Mouse (Mus musculus): ENCODE measurements at regions not wholly inside any gene's neighbourhood (a gene's known extent, or its start where the extent isn't known, plus 50 kb on each side); places are given as distances from the start of the nearest gene placed in this dataset.

DNA sequence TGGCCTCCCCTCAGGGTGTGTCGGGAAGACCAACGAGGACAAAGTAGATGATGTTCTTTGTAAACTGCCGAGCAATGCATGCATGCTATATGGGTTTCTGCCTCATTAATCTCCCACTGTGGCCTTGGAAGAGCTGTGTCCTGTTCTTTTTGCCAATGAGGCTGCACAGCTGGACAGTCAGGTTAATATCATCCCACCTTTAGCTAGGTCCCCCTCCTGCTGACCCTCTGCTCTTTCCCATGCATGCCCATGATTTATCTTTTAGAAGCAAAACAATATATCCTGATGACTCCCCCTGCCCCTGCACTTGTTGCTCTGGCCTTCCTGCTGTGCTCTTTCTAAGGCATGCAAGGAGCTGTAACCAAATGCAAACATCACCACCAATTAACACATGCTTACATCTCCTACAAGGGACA, 529.1 kb downstream of the Efnb2 start:
- Histone ChIP-seq H3K4me1 (ENCODE audit: control insufficient read depth, insufficient read depth, low read length) (0 out of 2 replicates have a peak, but pooled peaks cover 3% of the 10 kb centered on the region), H3K4me3 (ENCODE audit: insufficient read depth, low read length) (no peak overlapping the region), H3K27ac (ENCODE audit: insufficient read depth, low read length) (no peak overlapping the region)
- no peak for TF ChIP-seq POLR2A (IDR thresholded peaks at IDR 0.05; ENCODE audit: low read depth, low read length)
- no peak for TF ChIP-seq CTCF (IDR thresholded peaks at IDR 0.05; ENCODE audit: borderline replicate concordance, insufficient read depth, low read length)

DNA sequence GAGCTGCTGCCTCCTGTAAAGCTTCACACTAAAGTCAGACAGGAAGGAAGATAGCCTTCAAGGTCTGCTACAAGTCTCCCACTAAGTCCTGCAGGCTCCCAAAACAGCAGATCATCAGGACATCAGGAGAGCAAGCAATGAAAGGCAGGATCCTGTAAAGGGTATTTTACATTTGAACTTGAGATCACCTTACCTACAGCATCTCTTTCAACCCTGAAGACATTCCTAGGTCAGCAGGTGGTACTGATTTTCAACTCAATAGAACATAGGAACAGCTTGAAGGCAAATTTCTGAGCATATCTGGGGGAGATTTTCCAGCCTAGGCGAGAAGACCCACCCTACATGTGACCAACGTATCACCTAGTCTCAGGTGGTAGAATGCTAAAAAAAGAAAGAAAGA, 530.2 kb downstream of the Efnb2 start:
- Histone ChIP-seq H3K4me3 (ENCODE audit: insufficient read depth, low read length) (no peak overlapping the region), H3K4me1 (ENCODE audit: control insufficient read depth, insufficient read depth, low read length) (0 out of 2 replicates have a peak, but pooled peaks cover 3% of the 10 kb centered on the region), H3K27ac (ENCODE audit: insufficient read depth, low read length) (no peak overlapping the region)
- TF ChIP-seq POLR2A (IDR thresholded peaks at IDR 0.05; ENCODE audit: low read depth, low read length), result no peak
- no peak for TF ChIP-seq CTCF (IDR thresholded peaks at IDR 0.05; ENCODE audit: borderline replicate concordance, insufficient read depth, low read length)

- no peak overlapping the region for H3K4me3 ChIP-seq (ENCODE audit: insufficient read depth, low read length)
- H3K4me1 ChIP-seq (ENCODE audit: control insufficient read depth, insufficient read depth, low read length), result peaks cover 2% of the 10 kb centered on the region; the same call in 1 of the 2 replicates
- H3K27ac ChIP-seq (ENCODE audit: insufficient read depth, low read length), result no peak overlapping the region
- TF ChIP-seq CTCF (IDR thresholded peaks at IDR 0.05; ENCODE audit: borderline replicate concordance, insufficient read depth, low read length) (no peak), POLR2A (IDR thresholded peaks at IDR 0.05; ENCODE audit: low read depth, low read length) (no peak)
These were observed 545.2 kb downstream of the Efnb2 start for GRCm38 (mm10) chr8:8115595-8116429.

GRCm38 (mm10) chr8:8114604-8115003, 546.4 kb downstream of the Efnb2 start:
- no peak overlapping the region for H3K27ac ChIP-seq (ENCODE audit: insufficient read depth, low read length)
- peaks cover 2% of the 10 kb centered on the region; the same call in 1 of the 2 replicates for H3K4me1 ChIP-seq (ENCODE audit: control insufficient read depth, insufficient read depth, low read length)
- TF ChIP-seq CTCF (IDR thresholded peaks at IDR 0.05; ENCODE audit: borderline replicate concordance, insufficient read depth, low read length) (no peak), POLR2A (IDR thresholded peaks at IDR 0.05; ENCODE audit: low read depth, low read length) (no peak)
- no peak overlapping the region for H3K4me3 ChIP-seq (ENCODE audit: insufficient read depth, low read length)

DNA sequence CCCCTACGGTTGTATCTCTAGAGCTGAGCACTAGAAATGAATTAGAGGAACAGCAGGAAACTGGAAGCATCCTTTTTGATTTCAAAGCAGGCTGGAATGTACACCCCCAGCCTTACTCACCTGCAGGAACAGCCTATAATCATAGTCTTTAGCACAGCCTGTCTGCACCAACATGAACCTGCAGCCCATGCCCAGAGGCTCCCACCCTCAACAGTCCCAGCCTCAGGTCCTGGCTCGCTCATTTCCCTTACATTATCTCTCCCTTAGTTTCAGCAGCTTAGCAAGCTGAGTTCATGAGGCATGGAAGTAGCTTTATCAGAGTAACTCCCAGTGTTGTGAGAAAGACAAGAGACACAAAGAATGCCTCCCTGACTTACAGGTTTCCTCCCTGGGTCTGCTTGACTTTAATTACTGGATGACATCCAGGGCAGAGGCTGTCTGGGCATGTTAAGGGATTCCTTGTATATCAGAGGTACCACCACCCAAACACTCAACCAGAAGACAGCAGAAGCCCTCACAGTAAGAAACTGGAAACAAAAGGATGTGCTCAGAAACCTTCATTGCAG, 551.2 kb downstream of the Efnb2 start:
- H3K27ac ChIP-seq (ENCODE audit: insufficient read depth, low read length), result no peak overlapping the region
- no peak for TF ChIP-seq CTCF (IDR thresholded peaks at IDR 0.05; ENCODE audit: borderline replicate concordance, insufficient read depth, low read length)
- no peak for TF ChIP-seq POLR2A (IDR thresholded peaks at IDR 0.05; ENCODE audit: low read depth, low read length)

DNA sequence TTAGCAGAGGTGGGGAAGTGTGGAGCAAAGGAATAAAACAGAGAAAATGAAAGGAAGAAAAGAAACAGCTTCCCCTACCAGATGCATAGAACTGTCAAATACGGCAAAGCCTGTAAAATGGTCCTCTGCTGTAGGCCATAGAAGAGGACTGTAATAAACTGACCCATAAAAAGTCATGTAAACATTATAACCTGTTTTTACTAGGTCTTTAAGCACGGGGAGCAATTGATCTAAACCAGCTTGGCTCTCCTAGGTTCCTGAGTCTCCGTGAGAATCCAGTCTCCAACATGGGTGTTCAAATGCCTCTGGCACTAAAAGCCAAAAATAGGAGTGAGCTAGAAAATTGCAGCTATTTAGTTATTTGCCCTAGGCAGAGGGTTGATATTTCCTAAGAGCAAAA, 557.5 kb downstream of the Efnb2 start:
- TF ChIP-seq POLR2A (IDR thresholded peaks at IDR 0.05; ENCODE audit: low read depth, low read length) (no peak), CTCF (IDR thresholded peaks at IDR 0.05; ENCODE audit: borderline replicate concordance, insufficient read depth, low read length) (no peak)
- H3K27ac ChIP-seq (ENCODE audit: insufficient read depth, low read length), result no peak overlapping the region
- no peaks in the 10 kb centered on the region for H3K4me1 ChIP-seq (ENCODE audit: control insufficient read depth, insufficient read depth, low read length)
- no peak overlapping the region for H3K4me3 ChIP-seq (ENCODE audit: insufficient read depth, low read length)

More for the DNA sequence above, 551.2 kb downstream of the Efnb2 start:
- H3K4me3 ChIP-seq (ENCODE audit: insufficient read depth, low read length), result no peak overlapping the region
- H3K4me1 ChIP-seq (ENCODE audit: control insufficient read depth, insufficient read depth, low read length), result no peaks in the 10 kb centered on the region

DNA sequence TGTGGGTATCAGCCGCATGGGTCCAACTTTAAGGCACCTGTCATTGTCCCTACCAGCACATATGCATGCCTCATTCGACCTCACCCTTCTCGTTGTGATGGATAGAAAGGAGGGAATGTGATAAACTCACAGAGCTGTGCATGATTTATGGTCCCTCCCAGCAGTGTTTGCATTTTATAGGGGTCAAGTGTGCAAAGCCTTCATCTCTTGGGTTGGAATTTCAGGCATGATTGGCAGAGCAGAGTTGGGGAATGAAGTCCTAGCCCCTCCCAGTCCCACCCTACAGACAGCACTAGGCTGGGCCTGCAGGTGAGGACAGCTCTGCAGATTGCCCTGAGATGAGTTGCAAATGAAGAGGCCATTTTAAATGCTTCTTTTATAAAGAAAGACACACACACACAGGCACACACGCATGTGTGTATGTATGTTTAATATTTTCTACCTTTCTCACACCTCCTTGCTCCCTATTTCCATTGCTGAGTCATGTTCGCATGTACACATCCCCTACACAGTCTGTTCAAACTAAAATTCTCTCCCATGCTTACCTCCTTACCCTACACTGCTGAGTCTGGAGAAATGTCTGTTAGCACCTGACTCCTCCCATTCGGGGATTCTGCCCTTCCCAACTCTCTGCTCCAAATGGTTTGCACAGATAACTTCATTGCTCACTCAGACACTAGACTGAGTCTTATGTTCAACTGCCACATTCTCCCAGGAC, 558.9 kb downstream of the Efnb2 start:
- Histone ChIP-seq H3K4me3 (ENCODE audit: insufficient read depth, low read length) (no peak overlapping the region), H3K27ac (ENCODE audit: insufficient read depth, low read length) (no peak overlapping the region), H3K4me1 (ENCODE audit: control insufficient read depth, insufficient read depth, low read length) (no peaks in the 10 kb centered on the region)
- no peak for TF ChIP-seq CTCF (IDR thresholded peaks at IDR 0.05; ENCODE audit: borderline replicate concordance, insufficient read depth, low read length)
- TF ChIP-seq POLR2A (IDR thresholded peaks at IDR 0.05; ENCODE audit: low read depth, low read length), result no peak

GRCm38 (mm10) chr8:8092551-8092950, 568.5 kb downstream of the Efnb2 start:
- TF ChIP-seq CTCF (IDR thresholded peaks at IDR 0.05; ENCODE audit: borderline replicate concordance, insufficient read depth, low read length), result no peak
- no peak for TF ChIP-seq POLR2A (IDR thresholded peaks at IDR 0.05; ENCODE audit: low read depth, low read length)
- no peak overlapping the region for H3K4me3 ChIP-seq (ENCODE audit: insufficient read depth, low read length)

GRCm38 (mm10) chr8:8084652-8085051, 576.4 kb downstream of the Efnb2 start:
- H3K4me1 ChIP-seq (ENCODE audit: control insufficient read depth, insufficient read depth, low read length), result no peaks in the 10 kb centered on the region
- H3K4me3 ChIP-seq (ENCODE audit: insufficient read depth, low read length), result no peak overlapping the region
- H3K27ac ChIP-seq (ENCODE audit: insufficient read depth, low read length), result no peak overlapping the region
- TF ChIP-seq POLR2A (IDR thresholded peaks at IDR 0.05; ENCODE audit: low read depth, low read length) (no peak), CTCF (IDR thresholded peaks at IDR 0.05; ENCODE audit: borderline replicate concordance, insufficient read depth, low read length) (no peak)

More at GRCm38 (mm10) chr8:8092551-8092950, 568.5 kb downstream of the Efnb2 start:
- H3K4me1 ChIP-seq (ENCODE audit: control insufficient read depth, insufficient read depth, low read length), result no peaks in the 10 kb centered on the region
- H3K27ac ChIP-seq (ENCODE audit: insufficient read depth, low read length), result no peak overlapping the region

Data from embryonic fibroblast, embryonic 13.5 days (primary cell).